Comparison of ENCODE assay signal across 22 mouse cellular contexts in the genomic region with DNA sequence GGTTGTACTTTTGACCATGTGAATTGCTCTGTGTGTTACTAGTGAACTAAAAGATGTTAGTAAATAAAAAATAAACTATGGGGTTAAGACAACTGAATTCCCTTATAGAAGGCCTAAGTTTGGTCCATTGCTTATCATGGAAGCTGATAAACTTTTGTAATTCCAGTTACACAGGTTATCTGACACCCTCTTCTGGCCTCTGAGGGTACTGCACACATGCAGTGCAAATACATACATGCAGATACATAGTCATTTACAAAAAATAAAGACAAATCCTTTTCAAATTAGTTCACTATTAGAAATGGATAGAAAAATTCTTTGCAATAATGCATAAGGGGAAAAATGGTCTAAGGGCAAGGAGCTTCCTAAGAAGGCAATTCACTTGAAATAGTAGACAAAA.
DNase-seq lines count a peak whose midpoint lies in the region; ATAC-seq and TF ChIP-seq lines count a peak whose summit lies in the region.
"Had no signal": no experiment of that assay in that cellular context is flagged by ENCODE, and none has a peak within 500 bp of the region (broad histone marks: within the 10 kb centered on the region; RNA-seq: fewer than 3 reads in every experiment).

No protein-coding gene starts in this region.

- no peak overlapping the region for H3K9ac ChIP-seq in intestine, postnatal 0 days (ENCODE audit: low read depth, low read length)
- H3K9ac ChIP-seq in intestine, embryonic 15.5 days: no peak overlapping the region
- H3K9ac ChIP-seq in liver, postnatal 0 days (replicated peaks): no peak overlapping the region
- no peak overlapping the region for H3K9ac ChIP-seq in liver, embryonic 11.5 days (ENCODE audit: low read depth, low read length)
- no peak overlapping the region for H3K9ac ChIP-seq in hindbrain, embryonic 11.5 days (ENCODE audit: low read depth, low read length)
- H3K9ac ChIP-seq: forebrain, embryonic 13.5 days; forebrain, postnatal 0 days; heart, embryonic 15.5 days; hindbrain, embryonic 15.5 days had no signal

- no peak overlapping the region for H3K27ac ChIP-seq in intestine, postnatal 0 days (ENCODE audit: low read depth, low read length)
- H3K27ac ChIP-seq in intestine, embryonic 15.5 days: no peak overlapping the region
- no peak overlapping the region for H3K27ac ChIP-seq in liver, postnatal 0 days (ENCODE audit: low read depth)
- no peak overlapping the region for H3K27ac ChIP-seq in liver, embryonic 11.5 days (ENCODE audit: low read depth, low read length)
- no peak overlapping the region for H3K27ac ChIP-seq in hindbrain, embryonic 11.5 days (ENCODE audit: low read depth, low read length)
- H3K27ac ChIP-seq: embryonic facial prominence, embryonic 10.5 days; forebrain, embryonic 13.5 days; heart, embryonic 15.5 days; hindbrain, embryonic 15.5 days had no signal

- no peaks in the 10 kb centered on the region for H3K4me1 ChIP-seq in intestine, postnatal 0 days (replicated peaks; ENCODE audit: control insufficient read depth, insufficient read depth, low read length)
- H3K4me1 ChIP-seq in intestine, embryonic 15.5 days (replicated peaks): no peaks in the 10 kb centered on the region
- H3K4me1 ChIP-seq in liver, postnatal 0 days (ENCODE audit: insufficient read depth): no peaks in the 10 kb centered on the region
- no peaks in the 10 kb centered on the region for H3K4me1 ChIP-seq in liver, embryonic 11.5 days (replicated peaks; ENCODE audit: control insufficient read depth, insufficient read depth, low read length)
- no peaks in the 10 kb centered on the region for H3K4me1 ChIP-seq in hindbrain, embryonic 11.5 days (replicated peaks; ENCODE audit: control insufficient read depth, insufficient read depth, low read length)
- H3K4me1 ChIP-seq: embryonic facial prominence, embryonic 10.5 days; forebrain, embryonic 13.5 days; heart, embryonic 15.5 days; hindbrain, embryonic 15.5 days had no signal

- peak; percentile 18; the same call in 1 of the 2 replicates for TF ChIP-seq CTCF in intestine, postnatal 0 days (IDR thresholded peaks at IDR 0.05; ENCODE audit: low read depth)
- 0 out of 2 replicates have a peak, but pooled peaks have one; percentile 9 for TF ChIP-seq CTCF in liver, postnatal 0 days (IDR thresholded peaks at IDR 0.05; ENCODE audit: low read depth)

- H3K36me3 ChIP-seq in intestine, postnatal 0 days (ENCODE audit: control insufficient read depth, insufficient read depth): no peaks in the 10 kb centered on the region
- H3K36me3 ChIP-seq in intestine, embryonic 15.5 days: no peaks in the 10 kb centered on the region
- H3K36me3 ChIP-seq in liver, postnatal 0 days (replicated peaks; ENCODE audit: insufficient read depth, low read length): no peaks in the 10 kb centered on the region
- no peaks in the 10 kb centered on the region for H3K36me3 ChIP-seq in liver, embryonic 11.5 days (ENCODE audit: control insufficient read depth, insufficient read depth, low read length)
- no peaks in the 10 kb centered on the region for H3K36me3 ChIP-seq in hindbrain, embryonic 11.5 days (ENCODE audit: control insufficient read depth, insufficient read depth, low read length)
- H3K36me3 ChIP-seq: embryonic facial prominence, embryonic 10.5 days; G1E; heart, embryonic 15.5 days; hindbrain, embryonic 15.5 days had no signal

- H3K9me3 ChIP-seq in intestine, postnatal 0 days (ENCODE audit: control insufficient read depth): no peaks in the 10 kb centered on the region
- no peaks in the 10 kb centered on the region for H3K9me3 ChIP-seq in intestine, embryonic 15.5 days
- no peaks in the 10 kb centered on the region for H3K9me3 ChIP-seq in liver, postnatal 0 days (ENCODE audit: low read length)
- H3K9me3 ChIP-seq in liver, embryonic 11.5 days (ENCODE audit: control insufficient read depth, low read length): no peaks in the 10 kb centered on the region
- peaks cover 3% of the 10 kb centered on the region; the same call in 1 of the 2 replicates for H3K9me3 ChIP-seq in hindbrain, embryonic 11.5 days (ENCODE audit: control insufficient read depth, low read length)
- H3K9me3 ChIP-seq: forebrain, embryonic 13.5 days; heart, embryonic 15.5 days; hindbrain, embryonic 15.5 days had no signal

- no peak for TF ChIP-seq EP300 in liver, postnatal 0 days (IDR thresholded peaks at IDR 0.05; ENCODE audit: low read depth)

- H3K4me2 ChIP-seq in intestine, postnatal 0 days (replicated peaks; ENCODE audit: low read depth): no peak overlapping the region
- H3K4me2 ChIP-seq in intestine, embryonic 15.5 days (replicated peaks): no peak overlapping the region
- no peak overlapping the region for H3K4me2 ChIP-seq in liver, postnatal 0 days (ENCODE audit: low read depth, low read length)
- H3K4me2 ChIP-seq in liver, embryonic 11.5 days: no peak overlapping the region
- no peak overlapping the region for H3K4me2 ChIP-seq in hindbrain, embryonic 11.5 days (replicated peaks; ENCODE audit: low read depth, low read length)
- H3K4me2 ChIP-seq: forebrain, embryonic 13.5 days; heart, embryonic 11.5 days; heart, embryonic 15.5 days; hindbrain, embryonic 15.5 days had no signal

- no peaks in the 10 kb centered on the region for H3K27me3 ChIP-seq in intestine, postnatal 0 days (replicated peaks; ENCODE audit: control insufficient read depth, insufficient read depth, low read length)
- H3K27me3 ChIP-seq in intestine, embryonic 15.5 days (replicated peaks): no peaks in the 10 kb centered on the region
- no peaks in the 10 kb centered on the region for H3K27me3 ChIP-seq in liver, postnatal 0 days (ENCODE audit: insufficient read depth, low read length)
- no peaks in the 10 kb centered on the region for H3K27me3 ChIP-seq in liver, embryonic 11.5 days (replicated peaks; ENCODE audit: control insufficient read depth, insufficient read depth, low read length)
- no peaks in the 10 kb centered on the region for H3K27me3 ChIP-seq in hindbrain, embryonic 11.5 days (ENCODE audit: control insufficient read depth, insufficient read depth, low read length)
- H3K27me3 ChIP-seq: forebrain, embryonic 13.5 days; heart, embryonic 15.5 days; hindbrain, embryonic 15.5 days had no signal

- DNase-seq in liver, postnatal 0 days: no peak
- no peak for DNase-seq in liver, embryonic 11.5 days (ENCODE audit: low spot score)
- DNase-seq in NIH3T3 (ENCODE audit: low read depth) (peak; percentile 4), R1 (ENCODE audit: low read depth, low spot score) (peak; percentile 46)
- DNase-seq in hindbrain, embryonic 11.5 days (ENCODE audit: low spot score): no peak
- no peak for DNase-seq in urinary bladder, postnatal 4 days (ENCODE audit: low spot score in 2 of 2)
- DNase-seq: adrenal gland, adult 8-10 months; adrenal gland, postnatal 36 days; cerebellum, adult 2 months; cerebellum, postnatal 10 days; forebrain, postnatal 0 days; gastrocnemius, postnatal 25 days; heart, adult 11 months; heart, postnatal 14 days had no signal

- no peak for ATAC-seq in intestine, postnatal 0 days
- ATAC-seq in intestine, embryonic 15.5 days: no peak
- no peak for ATAC-seq in liver, postnatal 0 days
- ATAC-seq in liver, embryonic 11.5 days (replicated peaks; ENCODE audit: low FRiP score): no peak
- ATAC-seq in hindbrain, embryonic 11.5 days (ENCODE audit: low FRiP score): no peak
- ATAC-seq: forebrain, embryonic 13.5 days; forebrain, postnatal 0 days had no signal

- no peak overlapping the region for H3K4me3 ChIP-seq in intestine, postnatal 0 days (ENCODE audit: low read depth, low read length)
- H3K4me3 ChIP-seq in intestine, embryonic 15.5 days (replicated peaks): no peak overlapping the region
- H3K4me3 ChIP-seq in liver, postnatal 0 days (ENCODE audit: low read depth, low read length): no peak overlapping the region
- no peak overlapping the region for H3K4me3 ChIP-seq in liver, embryonic 11.5 days (ENCODE audit: low read depth, low read length)
- no peak overlapping the region for H3K4me3 ChIP-seq in hindbrain, embryonic 11.5 days (ENCODE audit: low read depth, low read length)
- H3K4me3 ChIP-seq: embryonic facial prominence, embryonic 10.5 days; forebrain, embryonic 13.5 days; heart, embryonic 15.5 days; hindbrain, embryonic 15.5 days had no signal

Comparison
In these comparisons a context has a peak if more than half of its experiments do, and no peak if none do; other contexts are left out.
1. DNase-seq: peak in NIH3T3 (single experiment) and R1 (single experiment); none in liver, postnatal 0 days (single experiment), liver, embryonic 11.5 days (single experiment), hindbrain, embryonic 11.5 days (single experiment) and urinary bladder, postnatal 4 days (0 of 2).